Mouse (Mus musculus): ENCODE results near the gene Osbpl7. TPM values are rescaled to one million over a fixed set of nuclear protein-coding genes. Genes with fewer than 3 reads are reported as not detected.

Gene Osbpl7
- total RNA-seq, 2 experiments from 2014 or later, result 12.9 to 13.2 TPM

DNA sequence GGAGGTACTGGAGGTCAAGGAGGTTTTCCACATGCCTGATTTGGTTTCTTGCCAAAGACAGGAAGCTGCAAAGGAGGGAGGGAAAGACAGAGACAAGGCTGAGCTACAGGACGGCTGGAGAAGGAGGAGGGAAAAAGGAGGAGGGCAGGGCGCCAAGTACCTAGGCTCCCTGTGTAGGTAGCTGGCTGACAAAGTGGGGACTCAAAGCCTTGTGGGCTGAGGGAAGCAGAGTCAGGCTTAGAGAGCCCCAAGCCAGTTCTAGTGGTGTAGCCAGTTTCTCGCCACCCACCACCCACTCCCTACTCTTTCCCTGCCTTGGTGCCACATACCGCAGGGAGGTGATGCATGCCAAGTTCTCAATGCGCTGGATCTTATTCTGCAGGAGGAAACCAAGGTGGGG lies 14.3 kb upstream of the Osbpl7 start:
- peak; percentile 74 to 76 for DNase-seq (ENCODE audit: low spot score in 2 of 2)

DNA sequence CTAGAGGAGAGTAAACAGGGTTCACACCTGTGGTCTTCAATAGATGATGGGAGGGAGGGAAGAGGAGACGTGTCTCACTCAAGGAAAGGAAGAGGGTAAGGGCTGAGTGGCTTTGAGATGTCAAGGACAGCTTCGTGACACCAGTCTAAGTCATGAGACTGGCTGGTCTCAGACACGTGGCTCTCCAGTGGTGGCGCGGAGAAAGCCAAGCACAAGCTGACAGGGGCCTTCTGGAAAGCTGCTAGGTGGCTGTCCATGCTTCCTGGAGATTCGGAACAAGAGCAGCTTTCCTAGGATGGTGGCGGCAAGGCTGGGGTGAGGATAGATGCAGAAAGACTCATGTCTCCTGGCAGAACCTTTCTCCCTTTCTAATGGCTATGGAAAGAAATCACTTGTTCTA lies 11.5 kb upstream of the Osbpl7 start:
- no peak for DNase-seq (ENCODE audit: low spot score in 2 of 2)

GRCm38 (mm10) chr11:97040301-97041021 lies 10.0 kb upstream of the Osbpl7 start:
- no peak for DNase-seq (ENCODE audit: low spot score in 2 of 2)

DNA sequence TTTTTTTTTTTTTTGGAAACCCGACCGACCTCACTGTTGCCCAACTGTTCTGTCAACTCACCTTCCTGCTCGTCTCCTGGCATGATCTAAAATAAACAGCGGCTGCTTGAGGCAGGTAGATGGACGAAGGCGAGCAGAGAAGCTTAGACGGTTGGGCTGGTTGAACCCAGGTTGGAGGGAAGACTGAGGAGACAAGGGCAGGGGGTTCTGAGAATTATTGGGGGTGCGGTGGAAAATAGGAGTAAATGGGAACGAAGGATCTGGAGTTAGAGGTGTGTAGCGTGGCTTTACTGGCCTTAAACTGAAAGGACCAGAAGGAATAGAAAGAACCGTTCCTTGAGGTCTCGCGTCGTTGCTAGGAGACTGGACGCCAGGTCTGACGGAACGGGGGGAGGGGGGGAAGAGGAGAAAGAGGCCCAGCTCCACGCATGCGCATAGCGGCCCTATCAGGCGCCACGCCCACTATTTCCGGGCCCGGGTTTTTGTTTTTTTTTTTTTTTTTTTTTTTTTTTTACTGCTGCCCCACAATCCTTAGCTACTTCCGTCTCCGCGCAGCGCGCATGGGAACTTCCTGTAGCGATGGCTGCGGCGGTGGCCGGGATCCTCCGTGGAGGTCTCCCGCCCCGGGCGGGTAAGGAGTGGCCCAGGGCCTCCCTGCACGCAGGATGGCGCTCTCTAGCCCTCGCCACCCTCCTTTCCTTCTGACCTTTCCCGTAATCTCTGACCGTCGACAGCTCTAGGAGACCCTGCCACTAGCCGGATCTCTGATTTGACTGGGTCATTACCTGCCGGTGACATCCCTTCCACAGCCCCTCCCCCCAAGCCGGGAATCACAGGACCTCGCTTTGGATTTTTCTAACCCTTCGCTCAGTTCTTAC lies 9.2 kb upstream of the Osbpl7 start, which contains the start of the genes Lrrc46 and Mrpl10:
TSS of gene Lrrc46 (minus strand) at position 386 of the 878 bp plus-strand sequence.
TSS of gene Mrpl10 (plus strand) at position 539 of the 878 bp plus-strand sequence.
- DNase-seq (ENCODE audit: low spot score in 2 of 2), result peak; percentile 80 to 84

GRCm38 (mm10) chr11:97044902-97045301 lies 5.5 kb upstream of the Osbpl7 start:
- DNase-seq (ENCODE audit: low spot score in 2 of 2), result no peak

DNA sequence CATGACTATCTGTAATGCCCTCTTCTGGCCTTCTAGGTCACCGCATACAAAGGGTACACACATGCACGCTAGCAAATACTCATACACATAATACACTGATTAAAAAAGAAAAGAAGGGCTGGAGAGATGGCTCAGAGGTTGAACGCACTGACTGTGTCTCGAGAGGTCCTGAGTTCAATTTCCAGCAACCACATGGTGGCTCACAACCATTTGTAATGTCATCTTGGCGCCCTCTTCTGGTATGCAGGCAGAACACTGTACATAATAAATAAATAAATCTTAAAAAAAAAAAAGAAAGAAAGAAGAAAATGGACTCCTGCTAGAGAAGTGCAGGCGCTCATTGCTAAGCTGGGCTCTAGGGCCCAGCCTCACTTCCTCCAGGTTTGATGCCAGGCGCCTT lies 4.6 kb upstream of the Osbpl7 start:
- no peak for DNase-seq (ENCODE audit: low spot score in 2 of 2)

- DNase-seq (ENCODE audit: low spot score in 2 of 2), result no peak
Measured at GRCm38 (mm10) chr11:97048090-97048650, 2.3 kb upstream of the Osbpl7 start.

GRCm38 (mm10) chr11:97049492-97050085 lies 839 bp upstream of the Osbpl7 start:
- no peak for DNase-seq (ENCODE audit: low spot score in 2 of 2)

- DNase-seq (ENCODE audit: low spot score in 2 of 2), result no peak
Measured at GRCm38 (mm10) chr11:97050944-97051586, 637 bp downstream of the Osbpl7 start.

GRCm38 (mm10) chr11:97052219-97052646 lies 1.8 kb downstream of the Osbpl7 start:
- no peak for DNase-seq (ENCODE audit: low spot score in 2 of 2)

- DNase-seq (ENCODE audit: low spot score in 2 of 2), result no peak
Measured at GRCm38 (mm10) chr11:97063274-97063920, 13.0 kb downstream of the Osbpl7 start.

DNA sequence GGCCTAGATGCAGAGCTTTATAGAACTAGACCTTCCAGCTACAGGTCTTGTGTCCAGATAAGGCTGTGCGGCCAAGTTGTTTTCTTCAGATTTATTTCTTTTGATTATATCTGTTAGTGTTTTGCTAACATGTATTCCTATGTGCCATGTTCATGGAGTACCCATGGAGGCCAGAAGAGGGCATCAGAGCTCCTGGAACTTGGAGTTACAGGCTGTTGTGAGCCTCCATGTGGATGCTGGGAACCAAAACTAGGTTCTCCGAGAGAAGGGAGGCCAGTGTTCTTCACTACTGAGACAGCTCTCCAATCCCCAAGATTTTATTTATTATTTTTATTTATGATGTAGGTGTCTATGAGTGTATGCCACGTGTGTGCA lies 13.5 kb downstream of the Osbpl7 start:
- DNase-seq (ENCODE audit: low spot score in 2 of 2), result no peak

DNA sequence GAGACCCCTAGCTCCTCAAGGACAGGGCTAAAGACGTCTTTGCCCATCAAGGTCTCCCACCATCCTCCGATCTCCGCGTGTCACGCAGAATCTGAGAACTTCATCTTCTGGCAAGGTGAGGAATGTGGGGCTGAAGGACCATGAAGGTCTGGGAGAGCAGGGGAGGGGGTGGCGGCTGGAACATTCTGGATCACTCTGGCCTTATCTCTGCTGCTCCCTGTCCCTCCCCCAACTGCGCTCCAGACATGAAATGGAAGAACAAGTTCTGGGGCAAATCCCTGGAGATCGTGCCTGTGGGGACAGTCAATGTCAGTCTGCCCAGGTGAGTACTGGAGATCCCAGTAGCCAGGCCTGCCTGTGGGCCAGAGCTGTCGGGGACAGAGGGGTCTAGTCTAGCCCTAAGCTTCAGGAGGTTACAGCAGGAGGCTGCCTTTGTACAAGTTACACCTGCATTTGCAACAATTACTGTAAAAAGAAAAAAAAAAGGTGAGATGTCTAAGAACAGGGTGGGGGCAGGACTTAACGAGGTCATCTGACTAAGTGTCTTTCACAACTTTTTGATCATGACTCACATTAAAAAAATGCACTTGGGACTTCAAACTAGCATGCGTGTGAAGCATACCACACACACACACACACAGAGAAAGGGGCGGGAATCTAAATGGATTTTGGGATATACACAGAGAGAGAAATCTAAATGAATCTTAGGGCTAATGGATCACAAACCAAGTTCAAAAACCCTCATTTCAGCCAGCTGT lies 15.3 kb downstream of the Osbpl7 start:
- DNase-seq (ENCODE audit: low spot score in 2 of 2), result no peak

- DNase-seq (ENCODE audit: low spot score in 2 of 2), result no peak
Measured at GRCm38 (mm10) chr11:97066656-97067360, 16.4 kb downstream of the Osbpl7 start.

- DNase-seq (ENCODE audit: low spot score in 2 of 2), result no peak
Measured at GRCm38 (mm10) chr11:97069333-97069732, 18.9 kb downstream of the Osbpl7 start.

DNA sequence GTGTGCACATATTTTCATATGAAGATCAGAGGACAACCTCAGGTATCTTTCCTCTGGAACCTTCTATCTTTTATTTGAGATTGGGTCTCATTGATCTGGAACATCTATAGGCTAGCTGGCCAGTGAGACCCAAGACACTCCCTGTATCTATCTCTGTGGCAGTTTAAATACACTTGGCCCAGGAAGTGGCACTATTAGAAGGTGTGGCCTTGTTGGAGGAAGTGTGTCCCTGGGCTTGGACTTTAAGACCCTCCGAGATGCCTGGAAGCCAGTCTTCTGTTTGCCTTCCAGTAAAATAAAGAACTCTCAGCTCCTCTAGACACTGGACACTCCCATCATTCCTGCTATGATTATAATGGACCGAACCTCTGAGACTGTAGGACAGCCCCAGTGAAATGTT lies 19.3 kb downstream of the Osbpl7 start:
- no peak for DNase-seq (ENCODE audit: low spot score in 2 of 2)

DNA sequence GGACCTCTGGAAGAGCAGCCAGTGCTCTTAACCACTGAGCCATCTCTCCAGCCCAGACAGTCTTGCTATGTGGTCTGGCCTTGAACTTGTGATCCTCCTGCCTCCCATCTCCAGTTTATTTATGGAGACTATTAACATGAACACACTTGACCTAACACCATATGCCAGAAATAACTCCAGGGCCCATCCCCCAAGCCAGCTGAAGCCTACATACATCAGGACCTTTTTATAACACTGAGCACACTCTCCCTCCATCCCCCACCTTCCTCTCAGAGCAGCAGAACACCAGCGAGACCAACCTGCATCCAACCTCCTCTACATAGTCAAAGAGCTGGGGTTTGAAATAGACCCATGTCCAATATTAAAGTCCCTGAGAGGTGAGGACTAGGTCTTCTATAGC lies 20.7 kb downstream of the Osbpl7 start:
- no peak for DNase-seq (ENCODE audit: low spot score in 2 of 2)

GRCm38 (mm10) chr11:97072533-97072932 lies 22.1 kb downstream of the Osbpl7 start:
- DNase-seq (ENCODE audit: low spot score in 2 of 2), result peak; percentile 56

GRCm38 (mm10) chr11:97074235-97074634 lies 23.8 kb downstream of the Osbpl7 start:
- DNase-seq (ENCODE audit: low spot score in 2 of 2), result no peak
